Mouse (Mus musculus) intestine, embryonic 15.5 days (tissue): ENCODE data around the gene Aggf1. TPM values are rescaled to one million over a fixed set of nuclear protein-coding genes. Genes with fewer than 3 reads are reported as not detected.

ENCODE experiments used
- ATAC-seq: fragments of 200-750 bp; cut with Nextera tagmentation; 2 replicates; pipeline ENCODE4 v1.8.0; 2017; ENCODE audit warnings: moderate TSS enrichment, moderate library complexity
- H3K27ac ChIP-seq: fragments of 300-500 bp; sonication (generic); 2 replicates; pipeline ENCODE4 v1.5.1; 2015; ENCODE audit warnings: mild to moderate bottlenecking, inconsistent platforms
- H3K27me3 ChIP-seq: fragments of 300-500 bp; sonication (generic); replicated peaks from 2 replicates; pipeline ENCODE4 v1.6.1; 2015; ENCODE audit warnings: inconsistent platforms
- H3K36me3 ChIP-seq: fragments of 300-500 bp; sonication (generic); 2 replicates; pipeline ENCODE4 v1.6.1; 2015; ENCODE audit warnings: inconsistent platforms
- H3K4me1 ChIP-seq: fragments of 300-500 bp; sonication (generic); replicated peaks from 2 replicates; pipeline ENCODE4 v1.6.1; 2015; ENCODE audit warnings: inconsistent platforms
- H3K4me2 ChIP-seq: fragments of 300-500 bp; sonication (generic); replicated peaks from 2 replicates; pipeline ENCODE4 v1.6.1; 2015; ENCODE audit warnings: mild to moderate bottlenecking, inconsistent platforms
- H3K4me3 ChIP-seq: fragments of 300-500 bp; sonication (generic); replicated peaks from 2 replicates; pipeline ENCODE4 v1.5.1; 2015; ENCODE audit warnings: inconsistent platforms
- H3K9ac ChIP-seq: fragments of 300-500 bp; sonication (generic); 2 replicates; pipeline ENCODE4 v1.6.1; 2015; ENCODE audit warnings: inconsistent platforms
- H3K9me3 ChIP-seq: fragments of 300-500 bp; sonication (generic); 2 replicates; pipeline ENCODE4 v1.6.1; 2016; ENCODE audit warnings: inconsistent platforms
- WGBS: fragments of 180-500 bp; shearing (Covaris S2); methylation state at CpG from one replicate; pipeline ENCODE4 v1.1.7; 2015; 5-methylcytosine and 5-hydroxymethylcytosine counted together
- polyA plus RNA-seq: library from polyadenylated mRNA; unstranded; fragments of >200 nt; fragmentation: Nextera tagmentation; extraction: Ambion mirVana; gene quantifications from 2 replicates; pipeline ENCODE4 v1.2.1, GENCODE M21; 2015

The Aggf1 gene
- polyA plus RNA-seq, 1 experiment from 2014 or later = 32.3 TPM

DNA sequence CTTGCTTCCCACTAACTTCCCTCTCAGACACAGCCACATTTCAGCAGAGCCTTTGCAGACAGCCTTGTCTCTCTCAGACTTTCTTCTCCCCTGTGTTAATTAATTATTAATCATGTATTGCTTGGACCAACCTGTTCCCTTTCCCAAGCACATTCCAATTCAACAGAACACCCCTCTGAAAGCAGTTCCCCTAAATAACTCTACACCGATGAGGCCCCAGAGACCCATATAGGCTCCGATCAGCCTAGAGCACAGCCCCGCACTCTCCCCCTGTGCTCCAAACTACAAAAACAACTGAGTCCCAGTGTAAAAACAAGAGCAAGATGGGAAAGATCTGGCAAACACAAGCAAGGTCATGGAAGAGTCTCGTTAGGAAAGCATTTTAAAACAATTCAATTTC, 68.6 kb downstream of the Aggf1 start:
- Histone ChIP-seq H3K4me1 (no peaks in the 10 kb centered on the region), H3K4me2 (0 out of 2 replicates have a peak overlapping the region, but pooled peaks have one; percentile 7), H3K4me3 (no peak overlapping the region), H3K9ac (no peak overlapping the region), H3K27ac (no peak overlapping the region), H3K9me3 (no peaks in the 10 kb centered on the region), H3K27me3 (no peaks in the 10 kb centered on the region), H3K36me3 (no peaks in the 10 kb centered on the region)
- WGBS = 58% methylated on average over 4 of the region's 4 CpGs
- ATAC-seq = no peak; the same call in 1 of the 2 replicates

Other genes with a start within 250 kb of the Aggf1 start
- gene Pde8b, start 125.0 kb downstream of the Aggf1 start, polyA plus RNA-seq = 9.5 and 10.3 TPM in 2 replicates
- 49.2 and 53.4 TPM in 2 replicates for gene Zbed3, start 51.7 kb downstream of the Aggf1 start, polyA plus RNA-seq
- 0.15 and 0.24 TPM in 2 replicates for gene Crhbp, start 69.6 kb upstream of the Aggf1 start, polyA plus RNA-seq
- gene S100z, start 103.4 kb upstream of the Aggf1 start, polyA plus RNA-seq = 0.43 and 0.51 TPM in 2 replicates
- gene F2rl1, start 149.9 kb upstream of the Aggf1 start, polyA plus RNA-seq = 15.3 and 15.5 TPM in 2 replicates
- gene F2r, start 243.1 kb upstream of the Aggf1 start, polyA plus RNA-seq = 46.1 and 50.0 TPM in 2 replicates